Mouse (Mus musculus) telencephalon, adult 2 months (tissue): Measurements from ENCODE around the gene Epsti1.

Experiments
- DNase-seq: peaks from one replicate; pipeline ENCODE4 v3.0.0-alpha.2; 2011; ENCODE audit warnings: low read depth, low spot score

Epsti1 gene

GRCm38 (mm10) chr14:77923076-77923865, 19.2 kb downstream of the Epsti1 start:
- DNase-seq = no peak

- no peak for DNase-seq
Measured at GRCm38 (mm10) chr14:77925414-77925813, 21.4 kb downstream of the Epsti1 start.

GRCm38 (mm10) chr14:77926718-77927117, 22.7 kb downstream of the Epsti1 start:
- DNase-seq = no peak

GRCm38 (mm10) chr14:77928021-77928420, 24.0 kb downstream of the Epsti1 start:
- no peak for DNase-seq

GRCm38 (mm10) chr14:77928653-77929052, 24.6 kb downstream of the Epsti1 start:
- no peak for DNase-seq

GRCm38 (mm10) chr14:77929139-77929678, 25.2 kb downstream of the Epsti1 start:
- DNase-seq = no peak

- no peak for DNase-seq
Measured at GRCm38 (mm10) chr14:77932150-77933047, 28.4 kb downstream of the Epsti1 start.

- no peak for DNase-seq
Measured at GRCm38 (mm10) chr14:77933243-77933642, 29.2 kb downstream of the Epsti1 start.

GRCm38 (mm10) chr14:77934431-77934830, 30.4 kb downstream of the Epsti1 start:
- no peak for DNase-seq

GRCm38 (mm10) chr14:77941105-77941504, 37.1 kb downstream of the Epsti1 start:
- DNase-seq = no peak

- DNase-seq = no peak
Measured at GRCm38 (mm10) chr14:77942235-77942634, 38.2 kb downstream of the Epsti1 start.

- DNase-seq = no peak
Measured at GRCm38 (mm10) chr14:77942793-77943558, 38.9 kb downstream of the Epsti1 start.

GRCm38 (mm10) chr14:77961741-77962140, 57.7 kb downstream of the Epsti1 start:
- no peak for DNase-seq

GRCm38 (mm10) chr14:77963525-77963924, 59.5 kb downstream of the Epsti1 start:
- no peak for DNase-seq

GRCm38 (mm10) chr14:77971355-77971754, 67.3 kb downstream of the Epsti1 start:
- DNase-seq = no peak

GRCm38 (mm10) chr14:77974221-77974620, 70.2 kb downstream of the Epsti1 start:
- DNase-seq = no peak

GRCm38 (mm10) chr14:77975702-77976101, 71.7 kb downstream of the Epsti1 start:
- DNase-seq = no peak

GRCm38 (mm10) chr14:77981516-77981915, 77.5 kb downstream of the Epsti1 start:
- DNase-seq = no peak

GRCm38 (mm10) chr14:77997731-77998130, 93.7 kb downstream of the Epsti1 start:
- DNase-seq = no peak

- DNase-seq = no peak
Measured at GRCm38 (mm10) chr14:78004486-78004885, 100.4 kb downstream of the Epsti1 start.

- no peak for DNase-seq
Measured at GRCm38 (mm10) chr14:78008019-78008418, 104.0 kb downstream of the Epsti1 start.

- no peak for DNase-seq
Measured at GRCm38 (mm10) chr14:78011808-78012207, 107.8 kb downstream of the Epsti1 start.
